Mouse (Mus musculus) heart, embryonic 12.5 days (tissue): Measurements from ENCODE around the gene Hap1. TPM values are rescaled to one million over a fixed set of nuclear protein-coding genes. Genes with fewer than 3 reads are reported as not detected.
"Not testable (repeated sequence)": the region's sequence is repeated elsewhere in the genome, so short reads cannot be mapped to it uniquely, and the experiment has no call there.

Experiments used
- ATAC-seq: fragments of 200-750 bp; cut with Nextera tagmentation; 2 replicates; pipeline ENCODE4 v1.8.0; 2017; ENCODE audit warnings: moderate TSS enrichment, moderate library complexity; ENCODE audit not compliant: insufficient number of reproducible peaks, low FRiP score
- H3K27ac ChIP-seq: fragments of 300-500 bp; sonication (generic); 2 replicates; pipeline ENCODE4 v1.5.1; 2016; ENCODE audit warnings: mild to moderate bottlenecking, moderate library complexity; ENCODE audit not compliant: poor library complexity, severe bottlenecking
- H3K27me3 ChIP-seq: fragments of 300-500 bp; sonication (generic); replicated peaks from 2 replicates; pipeline ENCODE4 v1.6.1; 2016; ENCODE audit warnings: mild to moderate bottlenecking, moderate library complexity
- H3K36me3 ChIP-seq: fragments of 300-500 bp; sonication (generic); 2 replicates; pipeline ENCODE4 v1.6.1; 2016; ENCODE audit warnings: mild to moderate bottlenecking, moderate library complexity
- H3K4me1 ChIP-seq: fragments of 300-500 bp; sonication (generic); replicated peaks from 2 replicates; pipeline ENCODE4 v1.6.1; 2016; ENCODE audit warnings: mild to moderate bottlenecking
- H3K4me2 ChIP-seq: fragments of 300-500 bp; sonication (generic); 2 replicates; pipeline ENCODE4 v1.6.1; 2016; ENCODE audit warnings: mild to moderate bottlenecking, moderate library complexity
- H3K4me3 ChIP-seq: fragments of 300-500 bp; sonication (generic); 2 replicates; pipeline ENCODE4 v1.5.1; 2016; ENCODE audit warnings: mild to moderate bottlenecking
- H3K9ac ChIP-seq: fragments of 300-500 bp; sonication (generic); 2 replicates; pipeline ENCODE4 v1.6.1; 2016; ENCODE audit warnings: mild to moderate bottlenecking, moderate library complexity
- H3K9me3 ChIP-seq: fragments of 300-500 bp; sonication (generic); replicated peaks from 2 replicates; pipeline ENCODE4 v1.6.1; 2016; ENCODE audit warnings: mild to moderate bottlenecking, moderate library complexity
- WGBS: fragments of 180-500 bp; shearing (Covaris S2); methylation state at CpG from one replicate; pipeline ENCODE4 v1.1.7; 2016; 5-methylcytosine and 5-hydroxymethylcytosine counted together
- polyA plus RNA-seq: library from polyadenylated mRNA; unstranded; fragments of >200 nt; fragmentation: Nextera tagmentation; extraction: Ambion mirVana; gene quantifications from 2 replicates; pipeline ENCODE4 v1.2.1, GENCODE M21; 2016

The Hap1 gene
- polyA plus RNA-seq, 1 experiment from 2014 or later, result 12.3 TPM

GRCm38 (mm10) chr11:100371981-100372558 is 16.1 kb upstream of the Hap1 start:
- H3K27ac ChIP-seq, result no peak overlapping the region
- H3K36me3 ChIP-seq, result peaks cover 84% of the 10 kb centered on the region
- H3K4me1 ChIP-seq, result peaks cover 16% of the 10 kb centered on the region
- no peak overlapping the region for H3K4me3 ChIP-seq
- 82% methylated on average over 8 of the region's 8 CpGs for WGBS
- H3K9me3 ChIP-seq, result no peaks in the 10 kb centered on the region
- H3K27me3 ChIP-seq, result no peaks in the 10 kb centered on the region
- H3K4me2 ChIP-seq, result no peak overlapping the region
- no peak for ATAC-seq
- H3K9ac ChIP-seq, result no peak overlapping the region

DNA sequence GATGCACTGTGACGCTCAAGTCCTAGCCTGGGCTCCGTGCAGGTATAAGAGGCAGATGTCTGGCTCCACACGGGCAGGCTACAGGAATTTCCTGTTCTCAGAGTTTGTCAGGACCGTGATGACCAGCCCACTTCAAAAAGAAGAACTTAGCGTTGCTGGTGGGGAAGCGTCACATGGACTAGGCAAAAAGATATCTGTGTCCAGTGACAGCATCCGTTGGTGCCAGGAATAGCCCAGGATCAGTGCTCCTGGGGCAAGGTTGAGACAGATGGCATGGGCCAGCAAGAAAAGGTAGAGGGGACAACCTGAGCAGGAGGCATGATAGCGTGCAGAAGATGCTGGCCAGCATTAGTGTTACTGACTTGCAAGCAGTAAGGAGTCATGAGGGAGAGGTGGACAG is 13.9 kb upstream of the Hap1 start:
- no peak overlapping the region for H3K27ac ChIP-seq
- peak overlapping the region; percentile 28; the same call in 1 of the 2 replicates for H3K9ac ChIP-seq
- peaks cover 16% of the 10 kb centered on the region for H3K4me1 ChIP-seq
- H3K4me2 ChIP-seq, result no peak overlapping the region
- no peak for ATAC-seq
- H3K36me3 ChIP-seq, result peaks cover 62% of the 10 kb centered on the region
- WGBS, result 54% methylated on average over 8 of the region's 8 CpGs
- no peak overlapping the region for H3K4me3 ChIP-seq
- H3K27me3 ChIP-seq, result no peaks in the 10 kb centered on the region
- H3K9me3 ChIP-seq, result no peaks in the 10 kb centered on the region

- H3K9ac ChIP-seq, result no peak overlapping the region
- H3K4me2 ChIP-seq, result no peak overlapping the region
- H3K4me1 ChIP-seq, result peaks cover 16% of the 10 kb centered on the region
- H3K27me3 ChIP-seq, result peaks cover 2% of the 10 kb centered on the region; the same call in 1 of the 2 replicates
- ATAC-seq, result no peak
- no peak overlapping the region for H3K4me3 ChIP-seq
- H3K36me3 ChIP-seq, result peaks cover 58% of the 10 kb centered on the region
- 61% methylated on average over 7 of the region's 7 CpGs for WGBS
- H3K9me3 ChIP-seq, result no peaks in the 10 kb centered on the region
- no peak overlapping the region for H3K27ac ChIP-seq
Measured at GRCm38 (mm10) chr11:100369145-100369544, 13.2 kb upstream of the Hap1 start.

- H3K27me3 ChIP-seq, result peaks cover 33% of the 10 kb centered on the region
- no peak overlapping the region for H3K27ac ChIP-seq
- H3K36me3 ChIP-seq, result 0 out of 2 replicates have a peak, but pooled peaks cover 2% of the 10 kb centered on the region
- ATAC-seq, result no peak
- no peaks in the 10 kb centered on the region for H3K9me3 ChIP-seq
- no peak overlapping the region for H3K4me2 ChIP-seq
- no peak overlapping the region for H3K9ac ChIP-seq
- no peak overlapping the region for H3K4me3 ChIP-seq
- WGBS, result 16% methylated on average over 12 of the region's 12 CpGs
- 0 out of 2 replicates have a peak, but pooled peaks cover 3% of the 10 kb centered on the region for H3K4me1 ChIP-seq
Measured at GRCm38 (mm10) chr11:100362979-100363562, 7.1 kb upstream of the Hap1 start.

DNA sequence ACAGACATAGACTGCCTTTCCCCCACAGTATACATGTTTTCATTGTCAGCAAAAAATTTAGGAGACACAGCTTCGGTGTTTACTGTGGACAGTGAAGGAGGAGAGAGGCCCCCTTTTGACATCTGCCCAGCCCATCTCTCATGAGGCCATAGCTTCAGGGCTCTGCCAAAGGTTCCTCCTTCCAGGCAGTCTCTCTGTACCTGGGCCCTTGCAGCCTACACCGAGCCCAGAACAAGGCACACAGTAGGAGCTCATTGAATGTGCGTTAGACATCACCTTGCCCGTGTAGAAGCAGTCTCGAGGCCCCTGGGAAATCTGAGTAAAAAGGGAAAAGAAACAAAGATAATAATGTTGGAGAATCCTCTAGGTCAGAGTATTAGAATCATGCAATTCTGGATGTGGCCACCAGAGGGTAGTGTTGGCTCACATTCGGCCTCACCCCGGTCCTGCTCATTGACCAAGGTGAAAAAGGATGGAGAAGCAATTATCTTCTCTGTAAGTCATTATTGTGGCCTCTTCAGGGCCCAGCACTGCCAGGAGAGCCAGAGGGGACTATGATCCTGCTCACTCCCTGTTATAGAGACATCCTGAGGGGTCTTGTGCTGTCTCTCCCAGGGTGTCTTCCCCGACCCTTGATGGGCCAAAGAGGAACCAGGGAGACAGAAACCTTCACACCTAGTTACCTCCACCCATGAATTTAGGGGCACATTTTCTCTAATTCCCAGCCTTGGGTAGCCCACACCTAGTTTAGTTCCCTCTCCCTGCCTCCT is 6.5 kb upstream of the Hap1 start:
- peaks cover 37% of the 10 kb centered on the region for H3K27me3 ChIP-seq
- 0 out of 2 replicates have a peak, but pooled peaks have one; percentile 18 for ATAC-seq
- H3K4me2 ChIP-seq, result no peak overlapping the region
- no peaks in the 10 kb centered on the region for H3K9me3 ChIP-seq
- H3K4me3 ChIP-seq, result no peak overlapping the region
- no peak overlapping the region for H3K27ac ChIP-seq
- no peak overlapping the region for H3K9ac ChIP-seq
- 15% methylated on average over 8 of the region's 8 CpGs for WGBS
- H3K36me3 ChIP-seq, result no peaks in the 10 kb centered on the region
- 0 out of 2 replicates have a peak, but pooled peaks cover 3% of the 10 kb centered on the region for H3K4me1 ChIP-seq

DNA sequence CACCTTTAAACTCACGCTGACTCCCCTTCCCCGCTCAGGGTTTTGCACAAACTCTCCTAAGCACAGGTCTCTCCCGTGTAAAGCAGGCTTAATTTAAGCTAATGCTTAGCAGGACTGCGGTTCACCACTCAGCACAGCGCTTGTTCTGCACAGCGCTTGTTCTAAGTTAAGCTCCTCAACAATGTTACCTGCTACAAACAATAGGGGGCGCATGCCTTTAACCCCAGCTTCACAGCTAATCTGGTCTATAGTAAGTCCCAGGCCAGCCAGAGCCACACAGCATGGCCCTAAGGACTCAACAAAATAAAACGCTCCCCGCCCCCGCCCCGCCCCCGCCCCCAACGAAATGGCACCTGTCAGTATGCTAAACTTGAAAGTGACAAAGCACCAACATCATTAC is 5.1 kb upstream of the Hap1 start:
- WGBS, result no CpG with 5 or more reads among the region's 13 CpGs
- H3K27me3 ChIP-seq, result peaks cover 41% of the 10 kb centered on the region
- ATAC-seq, H3K4me3 ChIP-seq, H3K9me3 ChIP-seq, H3K9ac ChIP-seq, H3K4me2 ChIP-seq, H3K27ac ChIP-seq, H3K4me1 ChIP-seq, H3K36me3 ChIP-seq: not testable (repeated sequence)

GRCm38 (mm10) chr11:100360175-100360574 is 4.2 kb upstream of the Hap1 start:
- H3K4me3 ChIP-seq, result no peak overlapping the region
- H3K27me3 ChIP-seq, result peaks cover 42% of the 10 kb centered on the region
- no peak overlapping the region for H3K27ac ChIP-seq
- H3K36me3 ChIP-seq, result no peaks in the 10 kb centered on the region
- H3K9ac ChIP-seq, result no peak overlapping the region
- H3K4me1 ChIP-seq, result peaks cover 7% of the 10 kb centered on the region; the same call in 1 of the 2 replicates
- WGBS, result 76% methylated on average over 6 of the region's 6 CpGs
- no peaks in the 10 kb centered on the region for H3K9me3 ChIP-seq
- no peak overlapping the region for H3K4me2 ChIP-seq
- no peak for ATAC-seq

GRCm38 (mm10) chr11:100357408-100357807 is 1.5 kb upstream of the Hap1 start:
- H3K9ac ChIP-seq, result no peak overlapping the region
- peaks cover 7% of the 10 kb centered on the region; the same call in 1 of the 2 replicates for H3K4me1 ChIP-seq
- H3K36me3 ChIP-seq, result no peaks in the 10 kb centered on the region
- H3K9me3 ChIP-seq, result no peaks in the 10 kb centered on the region
- no peak overlapping the region for H3K4me3 ChIP-seq
- 53% methylated on average over 5 of the region's 5 CpGs for WGBS
- ATAC-seq, result no peak
- H3K4me2 ChIP-seq, result no peak overlapping the region
- no peak overlapping the region for H3K27ac ChIP-seq
- peaks cover 60% of the 10 kb centered on the region for H3K27me3 ChIP-seq

DNA sequence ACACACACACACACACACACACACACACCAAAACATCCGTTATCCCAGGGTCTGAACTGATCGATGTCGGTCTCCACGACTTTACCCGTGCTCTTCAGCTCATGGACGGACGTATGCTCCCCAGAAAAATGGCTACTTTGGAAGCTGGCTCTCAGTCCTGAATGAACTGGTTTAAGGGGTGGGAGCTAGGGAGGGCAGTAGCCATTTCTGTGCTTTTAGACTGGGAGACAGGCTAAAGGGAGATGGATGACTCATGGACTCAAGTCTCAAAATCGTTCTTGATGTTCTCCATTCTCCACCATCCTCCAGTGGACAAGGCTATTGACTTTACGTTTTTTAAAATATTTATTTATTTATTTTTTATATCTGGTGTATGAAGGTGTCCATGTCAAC is 887 bp upstream of the Hap1 start:
- H3K27ac ChIP-seq, result no peak overlapping the region
- peaks cover 62% of the 10 kb centered on the region for H3K27me3 ChIP-seq
- no peak for ATAC-seq
- H3K4me2 ChIP-seq, result peak overlapping the region; percentile 99
- no peaks in the 10 kb centered on the region for H3K9me3 ChIP-seq
- WGBS, result 29% methylated on average over 9 of the region's 9 CpGs
- H3K36me3 ChIP-seq, result no peaks in the 10 kb centered on the region
- no peak overlapping the region; the same call in 1 of the 2 replicates for H3K9ac ChIP-seq
- H3K4me1 ChIP-seq, result peaks cover 9% of the 10 kb centered on the region; the same call in 1 of the 2 replicates
- H3K4me3 ChIP-seq, result peak overlapping the region; percentile 67

- ATAC-seq, result peak; percentile 49
- H3K9ac ChIP-seq, result peak overlapping the region; percentile 76
Measured at GRCm38 (mm10) chr11:100355151-100355951, 577 bp downstream of the Hap1 start.

More at GRCm38 (mm10) chr11:100355151-100355951, 577 bp downstream of the Hap1 start:
- H3K36me3 ChIP-seq, result no peaks in the 10 kb centered on the region
- H3K9me3 ChIP-seq, result no peaks in the 10 kb centered on the region
- peak overlapping the region; percentile 67 for H3K4me3 ChIP-seq
- H3K4me1 ChIP-seq, result peaks cover 15% of the 10 kb centered on the region; the same call in 1 of the 2 replicates
- no peak overlapping the region for H3K27ac ChIP-seq
- H3K27me3 ChIP-seq, result peaks cover 59% of the 10 kb centered on the region
- 2% methylated on average over 54 of the region's 54 CpGs for WGBS
- H3K4me2 ChIP-seq, result peak overlapping the region; percentile 99
